Mouse (Mus musculus) stomach, embryonic 14.5 days (tissue): ENCODE data around the gene Abt1. TPM values are rescaled to one million over a fixed set of nuclear protein-coding genes. Genes with fewer than 3 reads are reported as not detected.

Experiments used
- ATAC-seq: fragments of 200-750 bp; cut with Nextera tagmentation; 2 replicates; pipeline ENCODE4 v1.8.0; 2017; ENCODE audit warnings: low read depth, moderate TSS enrichment; ENCODE audit not compliant: insufficient number of reproducible peaks, insufficient read depth, low FRiP score
- H3K27ac ChIP-seq: fragments of 300-500 bp; sonication (generic); 2 replicates; pipeline ENCODE4 v1.5.1; 2014; ENCODE audit warnings: mild to moderate bottlenecking, low read length, moderate library complexity, mixed read lengths
- H3K27me3 ChIP-seq: fragments of 300-500 bp; sonication (generic); 2 replicates; pipeline ENCODE4 v1.6.1; 2014; ENCODE audit warnings: low read length, control low read depth, mixed read lengths; ENCODE audit not compliant: control insufficient read depth, insufficient read depth
- H3K36me3 ChIP-seq: fragments of 300-500 bp; sonication (generic); 2 replicates; pipeline ENCODE4 v1.6.1; 2014; ENCODE audit warnings: mild to moderate bottlenecking, control low read depth, low read length, moderate library complexity, mixed read lengths; ENCODE audit not compliant: control insufficient read depth, insufficient read depth
- H3K4me1 ChIP-seq: fragments of 300-500 bp; sonication (generic); 2 replicates; pipeline ENCODE4 v1.6.1; 2014; ENCODE audit warnings: low read length, control low read depth, mixed read lengths; ENCODE audit not compliant: control insufficient read depth, insufficient read depth
- H3K4me2 ChIP-seq: fragments of 300-500 bp; sonication (generic); replicated peaks from 2 replicates; pipeline ENCODE4 v1.6.1; 2014; ENCODE audit warnings: low read depth, low read length, control low read depth
- H3K4me3 ChIP-seq: fragments of 300-500 bp; sonication (generic); 2 replicates; pipeline ENCODE4 v1.5.1; 2014; ENCODE audit warnings: low read depth, low read length, control low read depth
- H3K9ac ChIP-seq: fragments of 300-500 bp; sonication (generic); replicated peaks from 2 replicates; pipeline ENCODE4 v1.6.1; 2014; ENCODE audit warnings: low read depth, mild to moderate bottlenecking, control low read depth, low read length, moderate library complexity, mixed read lengths
- H3K9me3 ChIP-seq: fragments of 300-500 bp; sonication (generic); 2 replicates; pipeline ENCODE4 v1.6.1; 2016; ENCODE audit warnings: low read depth, low read length, control low read depth; ENCODE audit not compliant: control insufficient read depth
- WGBS: fragments of 180-500 bp; shearing (Covaris S2); extraction: QIAGEN DNeasy Blood & Tissue Kit; methylation state at CpG from one replicate; pipeline ENCODE4 v1.1.7; 2014; 5-methylcytosine and 5-hydroxymethylcytosine counted together
- polyA plus RNA-seq: library from polyadenylated mRNA; unstranded; fragments of >200 nt; fragmentation: Nextera tagmentation; extraction: Ambion mirVana; gene quantifications from 2 replicates; pipeline ENCODE4 v1.2.1, GENCODE M21; 2014

The Abt1 gene
- polyA plus RNA-seq, 1 experiment from 2014 or later = 12.0 TPM

- peak overlapping the region; percentile 78 for H3K9ac ChIP-seq
- no peaks in the 10 kb centered on the region for H3K9me3 ChIP-seq
- H3K4me3 ChIP-seq = peak overlapping the region; percentile 78
- no peaks in the 10 kb centered on the region for H3K27me3 ChIP-seq
- H3K27ac ChIP-seq = peak overlapping the region; percentile 94
- H3K4me2 ChIP-seq = peak overlapping the region; percentile 70
- peaks cover 9% of the 10 kb centered on the region; the same call in 1 of the 2 replicates for H3K4me1 ChIP-seq
- under 1% methylated on average over 10 of the region's 10 CpGs for WGBS
- peak; percentile 8; the same call in 1 of the 2 replicates for ATAC-seq
- no peaks in the 10 kb centered on the region; the same call in 1 of the 2 replicates for H3K36me3 ChIP-seq
These were observed 54.3 kb downstream of the Abt1 start for GRCm38 (mm10) chr13:23369421-23369765.

- Histone ChIP-seq H3K27ac (peak within 1 kb of the TSS; percentile 94), H3K4me1 (peaks cover 9% of the 10 kb centered on the region; the same call in 1 of the 2 replicates), H3K4me2 (peak within 1 kb of the TSS; percentile 70), H3K27me3 (no peaks in the 10 kb centered on the region), H3K36me3 (no peaks in the 10 kb centered on the region; the same call in 1 of the 2 replicates), H3K9me3 (no peaks in the 10 kb centered on the region), H3K4me3 (peak within 1 kb of the TSS; percentile 78), H3K9ac (peak within 1 kb of the TSS; percentile 78)
- ATAC-seq = peak; percentile 99
- WGBS = under 1% methylated on average over 55 of the region's 55 CpGs
These were observed 54.9 kb downstream of the Abt1 start, which contains the start of gene Zfp322a for GRCm38 (mm10) chr13:23368583-23369420. TSS of gene Zfp322a (minus strand) at chr13:23369208.

Other genes starting within 250 kb of the Abt1 start
- not detected in 2 replicates for gene Vmn1r220, start 235.9 kb downstream of the Abt1 start, polyA plus RNA-seq
- not detected in 2 replicates for gene Vmn1r221, start 209.7 kb downstream of the Abt1 start, polyA plus RNA-seq
- not detected in 2 replicates for gene Vmn1r222, start 187.9 kb downstream of the Abt1 start, polyA plus RNA-seq
- gene Vmn1r223, start 176.7 kb downstream of the Abt1 start, polyA plus RNA-seq = not detected in 2 replicates
- gene Zfp322a, start 54.7 kb downstream of the Abt1 start, polyA plus RNA-seq = 44.3 and 49.8 TPM in 2 replicates
- 0.17 TPM in 1 of 2 replicates, not detected in the other for gene Btn1a1, start 42.0 kb upstream of the Abt1 start, polyA plus RNA-seq
- gene Btn2a2, start 65.0 kb upstream of the Abt1 start, polyA plus RNA-seq = 0.22 and 0.30 TPM in 2 replicates
- 4.8 and 6.7 TPM in 2 replicates for gene Hist1h4h, start 107.2 kb upstream of the Abt1 start, polyA plus RNA-seq
- gene Hist1h2af, start 110.0 kb upstream of the Abt1 start, polyA plus RNA-seq = 7.8 and 14.1 TPM in 2 replicates
- 5.5 and 7.8 TPM in 2 replicates for gene Hist1h3g, start 111.6 kb upstream of the Abt1 start, polyA plus RNA-seq
- gene Hist1h2bh, start 119.5 kb upstream of the Abt1 start, polyA plus RNA-seq = 1.1 and 1.2 TPM in 2 replicates
- 0.94 and 1.3 TPM in 2 replicates for gene Hist1h3f, start 120.2 kb upstream of the Abt1 start, polyA plus RNA-seq
- 1.8 and 2.4 TPM in 2 replicates for gene Hist1h4f, start 127.8 kb upstream of the Abt1 start, polyA plus RNA-seq
- gene Hist1h1d, start 129.4 kb upstream of the Abt1 start, polyA plus RNA-seq = 1.0 and 1.1 TPM in 2 replicates
- 10.2 and 10.3 TPM in 2 replicates for gene Hist1h3e, start 138.5 kb upstream of the Abt1 start, polyA plus RNA-seq
- 92.6 and 109 TPM in 2 replicates for gene Hist1h2ae, start 147.4 kb upstream of the Abt1 start, polyA plus RNA-seq
- gene Hist1h2bg, start 147.5 kb upstream of the Abt1 start, polyA plus RNA-seq = 11.0 and 12.6 TPM in 2 replicates
- gene Hist1h2bf, start 150.3 kb upstream of the Abt1 start, polyA plus RNA-seq = 7.1 and 7.3 TPM in 2 replicates
- gene Hist1h2ad, start 150.5 kb upstream of the Abt1 start, polyA plus RNA-seq = 4.1 and 6.2 TPM in 2 replicates
- gene Hist1h3d, start 151.9 kb upstream of the Abt1 start, polyA plus RNA-seq = 11.2 and 16.2 TPM in 2 replicates
- 99.6 and 119 TPM in 2 replicates for gene Hist1h4d, start 157.7 kb upstream of the Abt1 start, polyA plus RNA-seq
- 2.7 and 2.8 TPM in 2 replicates for gene Hist1h2be, start 197.3 kb upstream of the Abt1 start, polyA plus RNA-seq
- gene Hist1h1e, start 198.7 kb upstream of the Abt1 start, polyA plus RNA-seq = 17.5 and 18.7 TPM in 2 replicates